Mouse (Mus musculus) kidney, embryonic 15.5 days (tissue): ENCODE measurements around the gene P2ry6. TPM values are rescaled to one million over a fixed set of nuclear protein-coding genes. Genes with fewer than 3 reads are reported as not detected.

Experiments used
- ATAC-seq: fragments of 200-750 bp; cut with Nextera tagmentation; replicated peaks from 2 replicates; pipeline ENCODE4 v1.8.0; 2017; ENCODE audit warnings: moderate TSS enrichment; ENCODE audit not compliant: low FRiP score
- H3K27ac ChIP-seq: fragments of 300-500 bp; sonication (generic); 2 replicates; pipeline ENCODE4 v1.5.1; 2015; ENCODE audit warnings: mild to moderate bottlenecking, inconsistent platforms
- H3K27me3 ChIP-seq: fragments of 300-500 bp; sonication (generic); 2 replicates; pipeline ENCODE4 v1.6.1; 2015; ENCODE audit warnings: inconsistent platforms
- H3K36me3 ChIP-seq: fragments of 300-500 bp; sonication (generic); 2 replicates; pipeline ENCODE4 v1.6.1; 2015; ENCODE audit warnings: inconsistent platforms
- H3K4me1 ChIP-seq: fragments of 300-500 bp; sonication (generic); 2 replicates; pipeline ENCODE4 v1.6.1; 2015; ENCODE audit warnings: inconsistent platforms
- H3K4me2 ChIP-seq: fragments of 300-500 bp; sonication (generic); 2 replicates; pipeline ENCODE4 v1.6.1; 2015; ENCODE audit warnings: moderate library complexity, mild to moderate bottlenecking, inconsistent platforms
- H3K4me3 ChIP-seq: fragments of 300-500 bp; sonication (generic); replicated peaks from 2 replicates; pipeline ENCODE4 v1.5.1; 2015; ENCODE audit warnings: mild to moderate bottlenecking, inconsistent platforms
- H3K9ac ChIP-seq: fragments of 300-500 bp; sonication (generic); 2 replicates; pipeline ENCODE4 v1.6.1; 2015; ENCODE audit warnings: mild to moderate bottlenecking, inconsistent platforms
- H3K9me3 ChIP-seq: fragments of 300-500 bp; sonication (generic); replicated peaks from 2 replicates; pipeline ENCODE4 v1.6.1; 2016; ENCODE audit warnings: inconsistent platforms
- WGBS: fragments of 180-500 bp; shearing (Covaris S2); methylation state at CpG from one replicate; pipeline ENCODE4 v1.1.7; 2015; ENCODE audit warnings: mixed read lengths; 5-methylcytosine and 5-hydroxymethylcytosine counted together
- polyA plus RNA-seq: library from polyadenylated mRNA; unstranded; fragments of >200 nt; fragmentation: Nextera tagmentation; extraction: Ambion mirVana; gene quantifications from 2 replicates; pipeline ENCODE4 v1.2.1, GENCODE M21; 2015

P2ry6 gene
- polyA plus RNA-seq, 1 experiment from 2014 or later: 5.2 TPM

- no peak overlapping the region for H3K9ac ChIP-seq
- H3K4me3 ChIP-seq: no peak overlapping the region
- peaks cover 79% of the 10 kb centered on the region for H3K4me1 ChIP-seq
- peak overlapping the region; percentile 29 for H3K4me2 ChIP-seq
- 0 out of 2 replicates have a peak, but pooled peaks have one; percentile 6 for ATAC-seq
- no peaks in the 10 kb centered on the region for H3K27me3 ChIP-seq
- H3K9me3 ChIP-seq: no peaks in the 10 kb centered on the region
- H3K36me3 ChIP-seq: peaks cover 32% of the 10 kb centered on the region
- WGBS: 73% methylated on average over 8 of the region's 8 CpGs
- peak overlapping the region; percentile 87 for H3K27ac ChIP-seq
Measured at GRCm38 (mm10) chr7:100908061-100908460, 66.4 kb downstream of the P2ry6 start.

- 0% methylated on average over 1 of the region's 1 CpGs for WGBS
- Histone ChIP-seq H3K36me3 (peaks cover 32% of the 10 kb centered on the region), H3K27me3 (no peaks in the 10 kb centered on the region), H3K9me3 (no peaks in the 10 kb centered on the region), H3K27ac (peak overlapping the region; percentile 87), H3K4me2 (peak overlapping the region; percentile 29), H3K4me1 (peaks cover 70% of the 10 kb centered on the region), H3K4me3 (no peak overlapping the region), H3K9ac (no peak overlapping the region)
- no peak for ATAC-seq
Measured at GRCm38 (mm10) chr7:100907231-100907630, 67.2 kb downstream of the P2ry6 start.

GRCm38 (mm10) chr7:100906029-100906789, 68.2 kb downstream of the P2ry6 start:
- Histone ChIP-seq H3K9me3 (no peaks in the 10 kb centered on the region), H3K4me1 (peaks cover 60% of the 10 kb centered on the region), H3K36me3 (peaks cover 32% of the 10 kb centered on the region), H3K9ac (no peak overlapping the region), H3K4me3 (no peak overlapping the region), H3K4me2 (no peak overlapping the region), H3K27ac (no peak overlapping the region), H3K27me3 (no peaks in the 10 kb centered on the region)
- 87% methylated on average over 10 of the region's 10 CpGs for WGBS
- ATAC-seq: no peak

- no peak for ATAC-seq
- H3K9me3 ChIP-seq: no peaks in the 10 kb centered on the region
- no peak overlapping the region for H3K27ac ChIP-seq
- H3K27me3 ChIP-seq: no peaks in the 10 kb centered on the region
- 75% methylated on average over 7 of the region's 7 CpGs for WGBS
- no peak overlapping the region for H3K4me3 ChIP-seq
- H3K4me2 ChIP-seq: no peak overlapping the region
- H3K4me1 ChIP-seq: peaks cover 48% of the 10 kb centered on the region
- no peak overlapping the region for H3K9ac ChIP-seq
- peaks cover 32% of the 10 kb centered on the region for H3K36me3 ChIP-seq
Measured at GRCm38 (mm10) chr7:100905037-100905436, 69.4 kb downstream of the P2ry6 start.

GRCm38 (mm10) chr7:100904612-100905011, 69.8 kb downstream of the P2ry6 start:
- no peaks in the 10 kb centered on the region for H3K9me3 ChIP-seq
- peaks cover 27% of the 10 kb centered on the region for H3K36me3 ChIP-seq
- ATAC-seq: no peak
- no peak overlapping the region for H3K27ac ChIP-seq
- H3K27me3 ChIP-seq: no peaks in the 10 kb centered on the region
- peaks cover 44% of the 10 kb centered on the region for H3K4me1 ChIP-seq
- H3K4me3 ChIP-seq: no peak overlapping the region
- no peak overlapping the region for H3K9ac ChIP-seq
- H3K4me2 ChIP-seq: no peak overlapping the region
- WGBS: 83% methylated on average over 5 of the region's 5 CpGs

GRCm38 (mm10) chr7:100902451-100903137, 71.9 kb downstream of the P2ry6 start:
- peaks cover 24% of the 10 kb centered on the region for H3K4me1 ChIP-seq
- no peak overlapping the region for H3K9ac ChIP-seq
- H3K36me3 ChIP-seq: peaks cover 28% of the 10 kb centered on the region
- 80% methylated on average over 9 of the region's 9 CpGs for WGBS
- H3K4me3 ChIP-seq: no peak overlapping the region
- H3K4me2 ChIP-seq: no peak overlapping the region
- H3K27me3 ChIP-seq: no peaks in the 10 kb centered on the region
- H3K9me3 ChIP-seq: no peaks in the 10 kb centered on the region
- no peak for ATAC-seq
- no peak overlapping the region for H3K27ac ChIP-seq

- WGBS: 85% methylated on average over 5 of the region's 5 CpGs
- ATAC-seq: no peak
Measured at GRCm38 (mm10) chr7:100897828-100898227, 76.6 kb downstream of the P2ry6 start.

GRCm38 (mm10) chr7:100894833-100895226, 79.6 kb downstream of the P2ry6 start:
- 0 out of 2 replicates have a peak overlapping the region, but pooled peaks have one; percentile 22 for H3K27ac ChIP-seq
- H3K36me3 ChIP-seq: peaks cover 25% of the 10 kb centered on the region
- H3K4me1 ChIP-seq: peaks cover 31% of the 10 kb centered on the region
- under 1% methylated on average over 9 of the region's 12 CpGs for WGBS
- ATAC-seq: peak; percentile 29
- H3K4me2 ChIP-seq: peak overlapping the region; percentile 81
- no peaks in the 10 kb centered on the region for H3K9me3 ChIP-seq
- peak overlapping the region; percentile 51 for H3K4me3 ChIP-seq
- peak overlapping the region; percentile 64 for H3K9ac ChIP-seq
- H3K27me3 ChIP-seq: no peaks in the 10 kb centered on the region

More at GRCm38 (mm10) chr7:100897828-100898227, 76.6 kb downstream of the P2ry6 start:
- H3K27me3 ChIP-seq: no peaks in the 10 kb centered on the region
- no peaks in the 10 kb centered on the region for H3K9me3 ChIP-seq
- H3K36me3 ChIP-seq: peaks cover 14% of the 10 kb centered on the region
- peaks cover 30% of the 10 kb centered on the region for H3K4me1 ChIP-seq
- no peak overlapping the region for H3K4me3 ChIP-seq
- no peak overlapping the region for H3K4me2 ChIP-seq
- H3K27ac ChIP-seq: no peak overlapping the region
- no peak overlapping the region for H3K9ac ChIP-seq

GRCm38 (mm10) chr7:100894057-100894832, 80.2 kb downstream of the P2ry6 start:
- no peaks in the 10 kb centered on the region for H3K9me3 ChIP-seq
- WGBS: 4% methylated on average over 50 of the region's 53 CpGs
- peak overlapping the region; percentile 81 for H3K4me2 ChIP-seq
- peaks cover 30% of the 10 kb centered on the region for H3K36me3 ChIP-seq
- peaks cover 31% of the 10 kb centered on the region for H3K4me1 ChIP-seq
- H3K27me3 ChIP-seq: no peaks in the 10 kb centered on the region
- ATAC-seq: peak; percentile 57
- 0 out of 2 replicates have a peak overlapping the region, but pooled peaks have one; percentile 7 for H3K27ac ChIP-seq
- peak overlapping the region; percentile 64 for H3K9ac ChIP-seq
- peak overlapping the region; percentile 51 for H3K4me3 ChIP-seq

GRCm38 (mm10) chr7:100893249-100894056, 81.0 kb downstream of the P2ry6 start:
- peak; percentile 23; the same call in 1 of the 2 replicates for ATAC-seq
- H3K27me3 ChIP-seq: no peaks in the 10 kb centered on the region
- peak overlapping the region; percentile 81 for H3K4me2 ChIP-seq
- no peak overlapping the region for H3K27ac ChIP-seq
- peaks cover 38% of the 10 kb centered on the region for H3K36me3 ChIP-seq
- H3K9me3 ChIP-seq: no peaks in the 10 kb centered on the region
- WGBS: 45% methylated on average over 20 of the region's 20 CpGs
- H3K4me1 ChIP-seq: peaks cover 31% of the 10 kb centered on the region
- H3K9ac ChIP-seq: peak overlapping the region; percentile 64
- H3K4me3 ChIP-seq: peak overlapping the region; percentile 51; the same call in 1 of the 2 replicates
